Mouse (Mus musculus): ENCODE data around the gene Adam33.
A peak's percentile ranks its signal among the peaks of the same experiment; 100 is the strongest.

Adam33 gene

GRCm38 (mm10) chr2:131030998-131031397 lies 32.6 kb downstream of the Adam33 start:
- no peak for DNase-seq (ENCODE audit: extremely low read depth, insufficient read length, low spot score)

DNA sequence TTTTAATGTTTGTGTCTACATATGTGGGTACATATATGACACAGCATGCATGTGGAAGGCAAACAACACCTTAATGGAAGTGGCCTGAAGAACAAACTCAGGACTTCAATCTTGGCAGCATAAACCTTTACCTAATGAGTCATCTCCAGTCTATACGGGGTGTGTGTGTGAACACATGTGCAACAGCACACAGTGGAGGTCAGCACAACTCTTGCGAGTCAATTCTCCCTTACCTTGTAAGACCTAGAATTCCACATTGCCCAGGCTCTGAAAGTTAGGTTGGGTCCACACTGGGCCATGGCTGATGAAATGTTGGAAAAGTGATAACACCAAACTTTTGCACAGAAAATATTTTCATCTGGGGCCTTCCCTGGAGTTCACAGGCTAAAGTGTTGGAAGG lies 33.1 kb downstream of the Adam33 start:
- DNase-seq (ENCODE audit: extremely low read depth, insufficient read length, low spot score): no peak

DNA sequence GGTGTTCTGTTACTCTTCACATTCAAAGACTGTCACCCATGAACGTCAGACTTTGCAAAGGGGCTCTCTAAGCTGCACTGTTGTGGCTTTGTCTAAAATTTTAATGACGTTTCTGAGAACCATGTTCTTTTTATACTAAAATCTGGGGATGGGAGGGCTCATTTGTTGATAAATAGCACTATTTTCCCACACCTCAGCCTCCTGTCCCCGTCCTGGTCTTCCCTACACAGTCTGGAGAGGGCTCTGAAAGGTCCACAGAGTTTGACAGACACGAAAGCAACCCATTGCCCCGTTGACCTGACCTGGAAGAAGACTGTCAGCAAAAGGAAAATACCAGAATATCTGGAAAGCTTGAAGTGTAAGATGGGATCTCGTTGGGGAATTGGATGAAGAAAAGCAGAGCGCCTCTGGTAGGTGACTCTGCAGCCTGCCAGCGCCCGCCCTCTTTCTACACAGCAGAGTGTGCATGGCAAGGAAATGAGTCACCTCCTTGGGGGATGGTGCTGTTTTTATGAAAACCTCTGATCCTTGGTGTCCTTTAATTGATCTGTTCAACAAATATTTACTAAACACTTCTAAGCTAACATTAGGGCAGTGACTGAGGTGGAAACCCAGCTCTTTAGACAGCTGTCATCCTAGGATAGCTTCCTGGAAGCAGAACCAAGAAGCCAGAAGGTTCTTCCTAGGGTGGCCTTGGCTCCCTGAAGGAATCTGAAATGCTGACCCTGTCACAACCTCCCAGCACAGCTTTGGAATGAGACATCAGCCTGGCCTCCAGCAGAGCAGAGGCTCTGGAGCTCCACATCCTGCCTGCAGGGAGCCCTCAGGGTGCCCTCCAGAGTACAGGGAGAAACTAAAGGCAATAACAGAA lies 34.3 kb downstream of the Adam33 start:
- DNase-seq (ENCODE audit: extremely low read depth, insufficient read length, low spot score): peak; percentile 77

DNA sequence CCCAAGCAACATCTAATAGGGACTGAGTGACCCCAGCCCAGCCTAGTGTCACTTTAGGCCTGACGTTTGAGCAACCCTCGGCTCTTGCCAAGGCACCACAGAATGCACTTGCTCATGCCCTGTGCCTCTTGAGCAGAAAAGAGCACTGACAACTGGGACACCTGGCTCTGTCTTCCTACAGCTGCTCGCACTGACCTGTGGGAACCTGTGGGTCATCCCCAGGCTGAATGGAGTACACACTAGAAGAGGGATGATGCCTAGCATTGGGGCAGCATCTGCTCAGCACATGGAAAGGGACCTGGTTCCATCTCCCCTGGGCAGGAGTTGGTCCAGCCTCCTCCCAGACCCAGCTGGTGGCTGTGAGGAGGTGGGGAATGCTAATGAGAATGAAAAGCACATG lies 36.7 kb downstream of the Adam33 start:
- DNase-seq (ENCODE audit: extremely low read depth, insufficient read length, low spot score): no peak

DNA sequence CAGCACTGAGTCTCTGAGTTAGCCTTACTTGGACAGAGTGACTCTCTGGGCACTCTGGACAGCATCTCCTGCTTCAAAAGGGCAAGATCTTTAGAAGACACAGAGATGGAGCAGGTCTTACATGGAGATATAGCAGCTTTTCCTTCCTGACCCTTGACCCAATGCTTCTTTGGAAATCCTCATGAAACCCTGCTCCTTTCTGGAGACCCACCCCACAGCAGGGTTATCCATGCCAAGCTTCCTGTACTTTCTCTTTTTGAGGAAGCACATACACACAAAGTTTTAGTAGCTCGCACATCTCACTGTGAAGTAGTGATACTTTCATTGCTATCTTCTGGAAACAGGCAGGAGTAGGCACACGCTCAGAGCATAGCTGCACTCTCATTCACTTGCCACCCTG lies 38.4 kb downstream of the Adam33 start:
- no peak for DNase-seq (ENCODE audit: extremely low read depth, insufficient read length, low spot score)

DNA sequence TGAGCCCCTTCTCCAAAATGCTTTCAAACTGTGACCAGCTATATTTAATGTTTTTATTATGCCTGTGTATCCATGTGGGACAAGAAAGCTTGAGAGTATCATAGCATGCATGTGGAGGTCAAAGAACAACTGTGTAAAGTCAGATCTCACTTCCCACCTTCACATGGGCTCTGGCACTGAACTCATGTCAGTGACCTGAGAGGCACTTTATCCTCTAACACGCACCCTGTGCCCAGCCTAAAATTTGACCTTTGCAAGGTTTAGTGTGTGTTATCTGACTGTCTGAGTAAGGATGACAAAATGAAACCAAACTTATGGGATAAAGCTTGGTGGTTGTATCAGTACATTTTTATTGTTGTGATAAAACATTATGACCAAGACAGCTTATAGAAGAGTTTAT lies 53.0 kb downstream of the Adam33 start:
- no peak for DNase-seq (ENCODE audit: extremely low read depth, insufficient read length, low spot score)

GRCm38 (mm10) chr2:131009123-131009522 lies 54.5 kb downstream of the Adam33 start:
- no peak for DNase-seq (ENCODE audit: extremely low read depth, insufficient read length, low spot score)
